Mouse (Mus musculus) erythroblast, embryonic 14.5 days (primary cell): ENCODE data around the gene Filip1l.

Experiments used
- GATA1 ChIP-seq: IDR thresholded peaks from 2 replicates; pipeline ENCODE4 v1.6.1; 2012; ENCODE audit warnings: low read length, inconsistent platforms, mixed read lengths
- TAL1 ChIP-seq: IDR thresholded peaks from 3 replicates; pipeline ENCODE4 v1.6.1; 2012; ENCODE audit warnings: low read length, inconsistent platforms, mixed read lengths

DNA sequence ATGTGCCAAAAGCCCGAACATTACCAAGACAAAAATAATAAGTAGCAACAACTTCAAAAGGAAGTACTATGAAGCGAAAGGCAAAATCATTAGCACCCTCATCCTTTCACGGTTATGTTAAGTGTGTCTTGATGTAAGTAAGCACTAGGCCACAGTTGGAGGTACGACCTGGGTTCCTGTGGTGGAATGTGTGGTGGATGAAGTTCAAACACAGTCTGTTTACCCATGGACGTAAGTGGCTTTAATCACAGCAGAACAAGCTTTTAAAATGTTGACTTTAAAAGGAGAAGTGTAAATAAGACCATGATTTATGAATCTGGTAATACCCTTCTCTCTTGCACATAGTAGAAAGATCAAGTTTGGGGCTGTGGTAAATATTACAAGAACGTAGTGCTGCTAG, 153.2 kb downstream of the Filip1l start:
- no peak for TF ChIP-seq TAL1
- TF ChIP-seq GATA1, result no peak
